Mouse (Mus musculus) thymus, adult 2 months (tissue): Measurements from ENCODE around the gene Fads3. TPM values are rescaled to one million over a fixed set of nuclear protein-coding genes. Genes with fewer than 3 reads are reported as not detected.

Experiments
- DNase-seq: peaks from one replicate; pipeline ENCODE4 v3.0.0; 2021
- H3K27ac ChIP-seq: fragments of 200-500 bp; 2 replicates; pipeline ENCODE4 v1.5.1; 2012; ENCODE audit warnings: low read length, control low read depth; ENCODE audit not compliant: control insufficient read depth, insufficient read depth
- H3K27me3 ChIP-seq: fragments of 200-500 bp; 2 replicates; pipeline ENCODE4 v1.6.1; 2012; ENCODE audit warnings: mild to moderate bottlenecking, low read length, moderate library complexity, mixed read lengths; ENCODE audit not compliant: control insufficient read depth, insufficient read depth
- H3K36me3 ChIP-seq: fragments of 200-500 bp; 2 replicates; pipeline ENCODE4 v1.6.1; 2012; ENCODE audit warnings: mild to moderate bottlenecking, low read length, moderate library complexity; ENCODE audit not compliant: control insufficient read depth, insufficient read depth
- H3K4me1 ChIP-seq: fragments of 200-500 bp; replicated peaks from 2 replicates; pipeline ENCODE4 v1.6.1; 2012; ENCODE audit warnings: low read length; ENCODE audit not compliant: control insufficient read depth, insufficient read depth
- H3K4me3 ChIP-seq: fragments of 200-500 bp; 2 replicates; pipeline ENCODE4 v1.5.1; 2012; ENCODE audit warnings: mild to moderate bottlenecking, low read length, control low read depth, moderate library complexity; ENCODE audit not compliant: control insufficient read depth, insufficient read depth
- CTCF ChIP-seq: fragments of 200-500 bp; IDR thresholded peaks from 2 replicates; pipeline ENCODE4 v1.5.1; 2012; ENCODE audit warnings: mild to moderate bottlenecking, control low read depth, low read length, moderate library complexity, borderline replicate concordance; ENCODE audit not compliant: control insufficient read depth, poor library complexity, insufficient read depth; ENCODE audit errors: extremely low read depth
- POLR2A ChIP-seq: fragments of 200-500 bp; IDR thresholded peaks from 2 replicates; pipeline ENCODE4 v1.6.1; 2012; ENCODE audit warnings: mild to moderate bottlenecking, low read length, control low read depth, moderate library complexity; ENCODE audit not compliant: control insufficient read depth, poor library complexity, insufficient read depth; ENCODE audit errors: extremely low read depth
- WGBS: fragments of 180-500 bp; shearing (Covaris S2); methylation state at CpG from one replicate; pipeline ENCODE4 v1.1.7; 2018; 5-methylcytosine and 5-hydroxymethylcytosine counted together
- polyA plus RNA-seq: library from polyadenylated mRNA; depleted of rRNA; stranded (reverse); fragments of >200 nt; gene quantifications from 2 replicates; pipeline ENCODE4 v1.2.3, GENCODE M21; 2012

Gene Fads3
- polyA plus RNA-seq, 1 experiment: 19.9 TPM

DNA sequence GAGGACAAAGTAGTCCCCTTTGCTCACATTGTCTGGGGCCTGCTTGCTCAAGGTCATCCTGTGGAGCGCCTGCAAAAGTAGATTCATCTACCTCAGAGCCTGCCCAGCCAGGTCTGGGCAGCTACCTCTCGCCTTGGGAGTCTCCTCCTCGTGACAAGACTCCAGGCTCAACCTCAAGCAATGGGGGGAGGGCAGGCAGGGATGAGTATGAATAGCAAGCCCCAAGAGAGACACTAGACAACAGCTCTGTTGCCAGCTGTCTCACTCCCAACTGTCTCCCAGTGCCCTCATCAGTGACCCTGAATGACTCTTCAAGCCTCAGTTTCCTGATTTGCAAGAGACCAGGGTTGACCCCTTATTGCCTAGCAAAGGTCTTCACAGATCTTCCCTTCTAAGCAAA, 28.0 kb upstream of the Fads3 start:
- WGBS: 88% methylated on average over 3 of the region's 3 CpGs
- Histone ChIP-seq H3K27ac (no peak overlapping the region), H3K36me3 (no peaks in the 10 kb centered on the region), H3K4me1 (peaks cover 7% of the 10 kb centered on the region), H3K27me3 (no peaks in the 10 kb centered on the region), H3K4me3 (no peak overlapping the region)
- no peak for DNase-seq
- TF ChIP-seq POLR2A (no peak), CTCF (no peak)

DNA sequence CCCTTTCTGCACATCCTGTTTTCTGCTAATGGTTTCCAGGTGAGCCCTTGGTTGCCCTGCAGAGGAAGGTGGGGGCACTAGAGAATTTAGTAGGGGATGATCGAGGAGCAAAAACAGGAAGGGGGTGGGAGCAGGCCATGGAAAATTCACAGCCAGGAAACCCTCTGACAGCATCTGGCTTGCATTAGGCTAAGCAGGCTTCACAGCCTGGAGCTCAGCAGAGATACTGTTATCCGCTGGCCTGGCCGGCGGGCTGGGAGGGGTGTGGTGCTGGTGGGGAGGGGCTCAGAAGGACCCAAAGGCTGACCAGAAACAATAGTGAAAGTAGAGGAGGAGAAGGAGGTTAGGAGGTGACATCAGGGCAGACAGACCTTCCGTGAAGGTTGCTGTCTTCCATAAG, 27.5 kb upstream of the Fads3 start:
- Histone ChIP-seq H3K4me3 (no peak overlapping the region), H3K27me3 (no peaks in the 10 kb centered on the region), H3K4me1 (peaks cover 12% of the 10 kb centered on the region), H3K36me3 (no peaks in the 10 kb centered on the region), H3K27ac (no peak overlapping the region)
- TF ChIP-seq CTCF (no peak), POLR2A (no peak)
- DNase-seq: no peak
- 73% methylated on average over 5 of the region's 5 CpGs for WGBS

- no peak overlapping the region for H3K27ac ChIP-seq
- no peaks in the 10 kb centered on the region for H3K27me3 ChIP-seq
- WGBS: 94% methylated on average over 13 of the region's 13 CpGs
- TF ChIP-seq POLR2A: no peak
- no peak for TF ChIP-seq CTCF
- H3K4me3 ChIP-seq: no peak overlapping the region
- H3K36me3 ChIP-seq: no peaks in the 10 kb centered on the region
- no peak for DNase-seq
- peaks cover 12% of the 10 kb centered on the region for H3K4me1 ChIP-seq
Measured at GRCm38 (mm10) chr19:10014824-10015223, 26.5 kb upstream of the Fads3 start.

- TF ChIP-seq CTCF: no peak
- no peak for TF ChIP-seq POLR2A
- H3K4me1 ChIP-seq: peaks cover 12% of the 10 kb centered on the region
- no peak overlapping the region for H3K4me3 ChIP-seq
- no peak for DNase-seq
- H3K27me3 ChIP-seq: no peaks in the 10 kb centered on the region
- WGBS: 93% methylated on average over 4 of the region's 4 CpGs
- H3K27ac ChIP-seq: no peak overlapping the region
- no peaks in the 10 kb centered on the region for H3K36me3 ChIP-seq
Measured at GRCm38 (mm10) chr19:10015442-10015841, 25.9 kb upstream of the Fads3 start.

- 93% methylated on average over 4 of the region's 4 CpGs for WGBS
- H3K36me3 ChIP-seq: no peaks in the 10 kb centered on the region
- no peak for DNase-seq
- no peak overlapping the region for H3K4me3 ChIP-seq
- no peak overlapping the region for H3K27ac ChIP-seq
- H3K27me3 ChIP-seq: no peaks in the 10 kb centered on the region
- no peak for TF ChIP-seq CTCF
- no peak for TF ChIP-seq POLR2A
- H3K4me1 ChIP-seq: peaks cover 12% of the 10 kb centered on the region
Measured at GRCm38 (mm10) chr19:10016151-10016550, 25.2 kb upstream of the Fads3 start.

GRCm38 (mm10) chr19:10017637-10018526, 23.5 kb upstream of the Fads3 start:
- H3K4me1 ChIP-seq: peaks cover 12% of the 10 kb centered on the region
- H3K27me3 ChIP-seq: no peaks in the 10 kb centered on the region

GRCm38 (mm10) chr19:10018527-10018818, 22.9 kb upstream of the Fads3 start:
- no peak for TF ChIP-seq POLR2A
- no peak overlapping the region for H3K27ac ChIP-seq

More at GRCm38 (mm10) chr19:10017637-10018526, 23.5 kb upstream of the Fads3 start:
- peak; percentile 57 for DNase-seq
- WGBS: 17% methylated on average over 44 of the region's 44 CpGs
- Histone ChIP-seq H3K36me3 (no peaks in the 10 kb centered on the region), H3K27ac (no peak overlapping the region), H3K4me3 (peak overlapping the region; percentile 25)
- TF ChIP-seq CTCF (no peak), POLR2A (peak; percentile 32; the same call in 1 of the 2 replicates)

More at GRCm38 (mm10) chr19:10018527-10018818, 22.9 kb upstream of the Fads3 start:
- H3K4me3 ChIP-seq: peak overlapping the region; percentile 25
- no peaks in the 10 kb centered on the region for H3K36me3 ChIP-seq
- H3K4me1 ChIP-seq: peaks cover 12% of the 10 kb centered on the region
- H3K27me3 ChIP-seq: no peaks in the 10 kb centered on the region
- 4% methylated on average over 3 of the region's 3 CpGs for WGBS
- DNase-seq: no peak
